Mouse (Mus musculus): Measurements from ENCODE around the gene Ctdspl.

The Ctdspl gene

DNA sequence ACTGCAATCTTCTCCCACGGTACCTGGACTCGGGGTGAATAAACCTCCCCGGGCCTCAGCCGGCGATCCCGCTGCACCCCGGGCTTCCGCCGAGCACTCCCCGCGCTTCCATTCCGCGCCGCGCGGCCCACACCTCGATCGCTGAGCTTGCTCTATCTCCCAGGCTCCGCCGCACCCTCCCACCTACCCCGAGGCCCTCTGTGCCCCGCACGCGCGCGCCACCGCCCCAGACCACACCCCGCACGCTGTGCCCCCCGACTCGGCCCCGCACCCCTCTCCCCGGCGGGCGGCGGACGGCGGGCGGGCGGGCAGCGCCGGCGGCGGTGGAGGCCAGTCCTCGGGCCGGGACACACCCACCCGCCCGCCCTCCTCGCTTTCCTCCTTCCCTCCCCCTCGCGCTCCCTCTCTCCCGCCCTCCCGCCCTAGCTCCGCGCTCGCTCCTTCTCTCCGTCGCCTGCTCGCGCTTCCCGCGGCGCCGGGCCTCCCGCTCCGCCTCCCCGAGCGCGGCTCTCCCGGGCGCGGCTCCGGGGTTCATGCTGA lies at the start of gene Ctdspl:
Gene Ctdspl (plus strand): TSS at position 343 of the 540 bp plus-strand sequence.
- peak; percentile 52 to 64 for DNase-seq

DNA sequence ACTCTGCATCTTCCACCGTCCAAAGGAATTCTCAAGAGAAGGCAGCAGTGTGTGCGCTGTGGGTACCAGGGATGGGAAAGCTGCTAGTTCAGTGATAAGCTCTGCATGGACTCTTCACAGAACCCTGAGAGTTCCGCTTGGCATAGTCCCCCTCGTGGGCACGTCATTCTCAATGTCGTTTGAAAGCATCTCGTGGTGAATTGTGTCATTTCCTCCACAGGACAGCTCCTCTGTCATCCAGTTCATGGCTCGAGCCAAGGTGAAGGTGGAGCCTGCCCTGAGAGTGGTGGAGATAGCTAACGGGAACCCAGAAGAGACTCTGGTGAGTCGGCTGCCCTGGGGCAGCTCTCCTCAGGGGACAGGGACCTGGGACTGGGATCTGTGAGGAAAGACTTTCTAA lies 49.4 kb upstream of the Ctdspl start:
- DNase-seq, result no peak

DNA sequence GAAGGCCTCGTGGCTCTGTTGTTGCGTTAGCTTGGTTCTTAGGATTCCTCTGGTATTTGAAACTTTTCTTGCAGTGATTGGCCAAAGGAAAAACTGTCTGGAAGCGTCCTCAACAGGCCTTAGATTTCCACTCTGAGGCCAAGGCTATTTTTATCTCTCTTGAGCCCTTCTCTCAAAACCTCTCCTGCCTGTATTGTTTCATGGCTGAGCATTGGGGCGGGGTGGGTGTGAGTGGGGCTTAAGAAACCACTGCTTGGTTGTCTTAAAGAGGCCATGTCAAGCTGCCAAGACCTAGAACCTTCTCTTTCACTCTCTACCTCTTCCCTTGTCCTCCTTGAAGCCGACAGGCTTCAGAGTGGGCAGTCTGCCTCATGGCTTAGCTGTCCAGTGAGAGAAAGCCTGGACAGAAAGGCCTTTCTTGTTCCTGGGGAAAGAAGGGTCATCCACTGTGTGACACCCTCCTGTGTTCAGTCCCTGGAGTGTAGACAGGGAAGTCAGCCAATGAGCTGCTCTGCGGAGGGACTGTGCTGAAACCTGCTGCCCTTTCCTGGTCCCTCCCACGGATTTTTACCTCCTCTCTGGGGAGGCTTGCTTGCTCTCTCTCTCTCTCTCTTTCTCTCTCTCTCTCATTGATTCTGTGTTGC lies 48.8 kb upstream of the Ctdspl start:
- DNase-seq, result no peak

DNA sequence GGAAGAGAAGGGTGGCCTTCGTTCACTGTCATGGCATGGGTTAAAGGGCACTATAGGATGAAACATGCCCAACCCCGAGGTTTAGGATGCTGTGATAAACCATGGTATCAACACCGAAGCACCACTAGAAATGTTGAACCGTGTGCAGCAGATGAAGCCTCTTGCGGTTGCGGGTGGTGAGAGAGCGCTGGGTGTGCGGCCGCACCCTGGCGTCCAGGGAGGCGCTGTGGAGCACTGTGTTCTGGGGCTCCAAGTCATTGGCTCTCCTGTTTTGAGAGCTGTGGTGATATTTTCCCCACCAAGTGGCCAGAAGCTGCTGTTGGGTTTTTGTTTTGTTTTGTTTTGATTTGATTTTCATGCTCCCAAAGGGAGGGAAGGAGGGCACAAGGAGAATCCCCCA lies 47.7 kb upstream of the Ctdspl start:
- no peak for DNase-seq

DNA sequence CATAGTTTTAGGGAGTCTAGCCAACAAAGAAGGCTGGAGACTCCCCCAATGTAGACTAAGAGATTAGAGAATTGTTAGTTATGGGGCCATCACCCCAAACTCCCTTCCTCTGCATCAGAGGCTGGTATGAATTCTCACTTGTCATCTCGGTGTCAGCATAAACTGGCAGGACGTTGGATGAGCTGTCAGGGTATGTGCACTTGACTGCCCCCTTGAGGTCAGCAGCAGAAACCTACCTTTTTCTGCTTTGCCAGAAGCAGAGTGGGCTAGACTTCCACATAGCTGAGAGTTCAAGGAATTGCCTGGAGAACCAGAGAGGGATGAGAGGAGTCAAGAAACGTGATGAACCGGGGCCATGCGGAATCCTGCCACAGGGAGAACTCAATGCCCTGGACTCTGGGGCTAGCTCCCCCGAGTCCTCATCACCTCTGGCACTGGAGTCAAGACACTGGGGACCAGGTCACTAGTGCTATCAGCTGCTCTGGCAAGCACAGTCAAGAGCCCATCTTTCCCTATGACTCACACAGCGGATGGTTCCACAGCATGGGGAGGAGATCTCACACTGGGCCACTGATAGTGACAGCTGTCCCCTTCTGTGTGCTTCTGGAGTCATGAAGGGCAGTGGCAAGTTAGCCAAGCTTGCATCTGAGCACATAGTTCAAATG lies 44.8 kb upstream of the Ctdspl start:
- peak; percentile 26 for DNase-seq

DNA sequence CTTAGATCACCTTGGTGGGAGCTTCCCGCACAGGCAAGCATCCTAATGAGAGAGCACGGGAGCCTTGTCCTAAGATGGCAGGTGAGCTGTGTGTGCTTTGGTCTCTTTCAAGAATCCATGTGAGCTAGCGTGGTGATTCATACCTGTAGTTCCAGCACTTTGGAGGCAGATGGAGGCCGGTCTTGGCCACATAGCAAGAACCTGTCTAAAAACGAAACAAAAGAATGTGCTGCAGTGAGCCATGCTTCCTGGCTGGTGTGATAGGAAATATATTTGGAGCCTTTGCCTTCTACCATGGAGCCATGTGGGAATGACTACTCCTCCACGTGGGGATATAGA lies 44.3 kb upstream of the Ctdspl start:
- DNase-seq, result peak in 1 of 2 experiments; percentile 19

DNA sequence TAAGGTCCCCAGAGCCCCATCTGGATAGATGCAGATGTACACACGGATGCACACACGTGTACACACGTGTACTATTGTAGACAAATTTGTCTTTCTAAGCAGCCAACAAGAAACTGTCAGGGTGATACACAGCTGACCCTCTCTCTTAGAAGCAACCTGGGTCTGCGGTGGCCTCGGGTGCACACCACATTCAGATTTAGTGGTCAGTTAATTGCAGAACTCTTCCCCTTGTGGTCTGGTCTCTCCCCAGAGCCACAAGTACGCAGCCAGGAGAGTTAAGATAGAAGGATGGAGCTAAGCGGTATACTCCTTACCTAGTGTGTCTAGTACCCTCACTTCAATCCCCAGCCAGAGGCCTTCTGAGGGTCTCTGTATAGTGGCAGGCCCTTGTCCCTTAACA lies 43.1 kb upstream of the Ctdspl start:
- DNase-seq, result no peak

DNA sequence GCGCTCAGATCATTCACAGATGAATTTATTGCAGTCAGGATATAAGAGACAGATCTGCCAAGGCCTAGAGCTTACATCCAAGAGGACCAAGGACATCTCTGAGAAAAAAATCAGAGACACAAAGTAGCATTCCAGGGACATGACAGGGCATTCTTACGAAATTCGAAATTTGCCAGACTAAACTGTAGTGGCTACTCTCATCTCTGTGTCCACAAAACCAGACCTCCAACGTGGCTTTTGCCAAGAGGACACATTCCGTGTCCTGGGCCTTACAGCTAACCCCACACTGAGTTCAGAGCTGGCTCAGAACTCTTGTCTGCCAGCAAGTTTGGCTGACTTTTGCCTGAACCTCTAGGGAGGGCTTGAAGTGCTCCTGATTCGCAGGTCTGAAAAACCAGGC lies 40.5 kb upstream of the Ctdspl start:
- no peak for DNase-seq

DNA sequence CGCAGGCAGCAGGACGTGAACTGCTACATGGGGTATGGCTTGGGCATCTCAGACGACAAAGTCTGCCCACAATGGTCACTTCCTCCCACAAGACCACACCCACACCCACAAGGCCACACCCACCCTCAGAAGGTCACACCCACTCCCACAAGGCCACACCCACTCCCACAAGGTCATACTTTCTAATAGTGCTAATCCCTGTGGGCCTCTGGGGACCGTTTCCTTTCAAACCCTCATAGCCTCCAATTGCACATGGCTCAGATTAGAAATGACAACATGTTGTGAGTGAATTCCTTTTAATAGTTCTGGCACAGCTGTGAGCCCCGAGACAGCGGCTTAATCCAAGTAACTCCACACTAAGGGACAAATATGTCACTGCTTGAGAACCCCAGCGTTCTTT lies 39.1 kb upstream of the Ctdspl start:
- DNase-seq, result no peak

DNA sequence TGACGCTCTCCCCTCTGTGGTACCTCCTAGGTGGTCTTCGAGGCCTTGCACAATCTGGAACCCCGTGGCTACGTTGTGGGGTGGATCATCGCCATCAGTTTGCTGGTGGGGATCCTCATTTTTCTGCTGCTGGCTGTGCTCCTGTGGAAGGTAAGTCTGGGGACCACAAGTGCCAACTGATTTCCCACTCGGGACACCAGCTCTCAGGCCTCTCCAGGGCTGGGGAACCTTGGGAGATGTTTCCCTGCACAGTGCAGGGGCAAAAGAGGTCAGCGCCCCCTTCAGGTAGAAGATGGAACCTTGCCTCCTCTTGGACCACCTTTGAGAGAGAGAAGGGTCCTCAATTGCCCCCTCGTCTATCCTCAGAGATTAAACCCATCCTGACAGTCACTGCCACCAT lies 38.5 kb upstream of the Ctdspl start:
- DNase-seq, result no peak

DNA sequence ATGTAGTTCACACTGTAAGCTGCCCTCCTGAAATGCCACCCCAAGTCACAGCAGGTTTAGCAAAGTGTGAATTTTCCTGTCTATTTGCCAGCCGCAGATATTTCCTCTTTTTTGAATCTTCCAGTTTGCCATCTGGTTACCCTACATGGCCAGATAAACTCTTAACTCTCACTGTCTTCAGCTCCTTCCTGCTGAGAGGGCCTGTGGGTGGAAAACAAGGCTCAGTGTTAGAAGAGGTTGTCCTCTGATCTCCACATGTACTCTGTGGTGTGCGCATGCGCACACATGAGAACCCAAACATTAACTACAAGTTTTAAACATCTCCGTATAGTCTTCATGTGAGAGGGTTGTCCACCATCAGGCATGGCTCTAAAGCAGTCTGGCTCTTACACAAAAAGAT lies 36.1 kb upstream of the Ctdspl start:
- no peak for DNase-seq

DNA sequence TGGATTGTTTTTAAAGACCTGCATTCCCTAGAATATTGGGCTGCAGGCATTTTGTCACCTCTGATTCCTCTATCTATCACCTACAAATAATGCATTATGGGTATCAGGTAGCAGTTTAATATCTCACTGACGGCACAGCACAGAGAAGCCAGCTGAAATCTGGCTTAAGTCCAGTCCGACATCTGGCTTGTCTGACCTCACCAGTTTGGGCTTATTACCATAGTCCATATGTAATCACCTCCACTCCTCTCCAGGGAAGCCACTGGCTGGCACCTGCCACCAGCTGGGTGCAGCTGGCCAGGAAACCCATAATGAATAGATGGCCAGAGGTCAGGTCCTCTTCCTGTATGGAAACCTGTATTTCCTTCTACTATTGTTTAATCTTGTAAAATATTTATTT lies 35.6 kb upstream of the Ctdspl start:
- DNase-seq, result no peak

DNA sequence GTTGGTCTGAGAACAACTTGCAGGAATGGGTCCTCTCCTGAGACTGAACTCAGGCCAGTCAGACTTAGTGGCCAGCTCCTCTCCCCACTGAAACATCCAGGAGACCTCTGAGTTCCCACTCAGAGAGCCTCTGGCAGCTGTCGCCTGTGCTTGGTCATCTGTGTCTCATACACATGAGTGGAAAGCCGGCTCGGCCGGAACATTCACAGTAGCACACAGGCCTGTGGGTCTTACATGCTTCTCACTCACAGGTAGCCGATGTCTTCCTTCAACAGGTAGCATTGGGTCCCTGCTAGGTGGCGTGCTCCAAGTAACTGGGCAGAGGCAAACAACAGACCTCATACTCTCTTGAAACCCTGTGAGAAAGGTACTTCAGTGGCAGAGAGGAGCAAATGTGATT lies 35.2 kb upstream of the Ctdspl start:
- no peak for DNase-seq

DNA sequence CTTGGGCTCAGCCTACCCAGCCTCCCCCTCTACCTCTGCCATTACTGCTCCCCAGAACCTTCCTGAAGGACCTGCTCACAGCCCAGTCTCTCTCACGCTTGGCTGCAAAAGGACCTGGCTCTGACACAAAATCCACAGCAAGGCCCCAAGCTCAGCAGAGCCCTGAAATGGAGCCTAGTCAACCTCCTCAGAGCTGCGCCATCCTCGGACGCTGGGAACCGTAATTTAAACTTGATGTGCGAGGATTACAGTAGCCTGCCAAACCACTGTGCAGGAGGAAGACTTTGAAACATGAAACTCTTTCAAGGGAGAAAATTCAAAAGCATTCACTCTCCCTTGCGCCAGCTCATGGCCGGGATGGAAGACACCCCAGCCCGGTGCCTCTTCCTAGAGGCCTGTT lies 34.7 kb upstream of the Ctdspl start:
- DNase-seq, result no peak

DNA sequence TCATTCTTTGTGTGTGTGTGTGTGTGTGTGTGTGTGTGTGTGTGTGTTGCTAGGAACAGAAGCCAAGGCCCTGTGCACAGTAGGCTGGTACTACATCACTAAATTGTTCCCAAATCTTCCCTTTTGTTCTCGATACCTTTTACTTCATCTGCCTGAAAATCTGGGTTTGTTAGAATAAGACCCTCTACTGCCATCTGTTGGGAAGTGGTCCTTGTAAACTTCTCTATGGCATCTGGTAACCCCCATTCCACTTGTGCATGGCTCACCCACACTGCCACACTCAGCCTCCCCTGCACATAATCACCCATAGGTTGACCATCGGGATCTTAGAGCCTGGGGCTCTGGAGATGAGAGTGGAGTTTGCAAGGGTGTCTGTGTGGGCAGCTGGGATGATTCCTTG lies 31.2 kb upstream of the Ctdspl start:
- no peak for DNase-seq

DNA sequence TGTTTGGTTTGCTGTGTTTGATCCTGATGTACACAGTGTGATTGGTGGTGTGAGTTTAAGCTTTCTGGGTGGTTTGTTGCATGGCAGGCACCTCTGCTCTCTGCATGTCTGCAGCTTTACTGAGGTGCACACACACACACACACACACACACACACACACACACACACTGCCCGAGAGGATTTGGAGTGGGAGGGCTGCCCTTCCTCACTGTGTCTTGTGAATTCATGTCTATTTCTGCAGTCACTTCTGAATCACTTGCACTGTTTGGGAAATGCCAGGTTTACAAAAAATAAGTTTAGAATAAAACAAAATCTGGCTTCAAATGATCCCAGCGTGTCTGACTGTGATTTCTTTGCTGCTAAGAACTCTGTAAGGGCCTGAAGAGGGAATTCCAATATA lies 25.6 kb upstream of the Ctdspl start:
- DNase-seq, result no peak

DNA sequence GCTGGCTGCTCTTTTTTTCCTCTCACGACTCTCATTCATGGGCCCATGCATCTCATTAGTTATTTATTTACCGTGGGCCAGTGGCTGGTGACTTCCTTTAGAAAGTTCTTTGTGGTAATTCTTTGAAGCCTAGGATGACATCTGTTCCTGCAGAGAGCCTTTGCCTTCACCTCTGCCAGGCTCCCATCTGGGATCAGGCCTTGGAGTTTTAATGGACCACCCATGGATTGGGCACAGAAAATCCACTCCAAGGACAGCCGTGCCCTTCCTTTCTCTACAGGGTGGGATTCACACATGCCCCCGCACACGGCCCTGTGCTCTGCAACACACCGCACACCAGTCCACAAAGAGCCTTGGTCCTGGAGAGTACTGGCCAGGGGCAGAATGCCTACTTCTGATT lies 24.3 kb upstream of the Ctdspl start:
- no peak for DNase-seq

DNA sequence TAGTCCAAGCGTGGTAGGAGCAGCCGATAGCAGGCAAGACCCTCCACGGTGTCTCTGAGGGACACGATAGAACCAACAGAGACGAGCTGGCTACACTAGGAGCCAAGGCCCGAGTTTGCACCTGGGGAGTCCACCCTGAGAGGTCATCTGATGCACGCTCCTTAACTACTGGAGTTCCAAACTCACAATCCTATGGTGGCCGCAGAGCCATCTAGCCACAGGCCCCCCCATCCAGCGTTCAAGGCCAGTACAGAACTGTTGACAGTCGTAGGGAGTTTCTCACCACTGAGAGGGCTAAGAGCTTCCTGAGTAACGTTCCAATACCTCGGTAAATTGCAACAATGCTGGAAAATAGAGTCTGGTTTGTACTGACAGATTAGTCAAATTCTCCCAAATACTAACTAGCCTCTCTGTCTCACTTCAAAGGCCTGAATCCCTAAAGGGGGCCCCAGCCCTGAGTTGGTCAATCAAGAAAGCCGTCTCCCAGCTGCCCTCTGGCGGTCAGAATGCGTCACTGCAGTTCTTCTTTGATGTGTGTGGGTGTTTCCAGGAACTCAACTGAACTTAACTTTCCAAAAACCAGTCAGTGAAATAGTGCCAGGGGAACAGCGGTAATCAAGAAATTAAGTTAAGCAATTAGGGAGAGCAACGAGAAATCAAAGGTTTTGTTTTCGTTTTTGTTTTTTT lies 18.2 kb upstream of the Ctdspl start:
- peak; percentile 61 to 72 for DNase-seq

DNA sequence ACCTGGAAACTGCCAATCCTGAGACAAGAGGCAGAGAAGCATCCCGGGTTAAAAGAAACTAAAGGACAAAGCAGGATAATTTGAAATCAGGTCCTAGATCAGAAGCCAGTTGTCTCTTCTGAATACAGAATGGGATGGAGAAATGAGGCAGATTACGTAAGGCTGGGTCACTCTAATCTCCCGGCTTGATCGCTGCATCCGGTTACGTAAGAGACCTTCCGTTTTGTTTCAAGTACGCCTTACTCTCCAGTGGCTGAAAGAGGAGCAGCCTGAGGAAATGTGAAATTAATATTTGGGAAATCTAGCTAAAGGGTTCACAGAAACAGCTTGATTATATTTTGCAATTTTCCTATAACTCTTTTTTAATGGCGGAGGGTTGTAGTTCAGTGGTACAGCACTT lies 13.2 kb upstream of the Ctdspl start:
- DNase-seq, result no peak

DNA sequence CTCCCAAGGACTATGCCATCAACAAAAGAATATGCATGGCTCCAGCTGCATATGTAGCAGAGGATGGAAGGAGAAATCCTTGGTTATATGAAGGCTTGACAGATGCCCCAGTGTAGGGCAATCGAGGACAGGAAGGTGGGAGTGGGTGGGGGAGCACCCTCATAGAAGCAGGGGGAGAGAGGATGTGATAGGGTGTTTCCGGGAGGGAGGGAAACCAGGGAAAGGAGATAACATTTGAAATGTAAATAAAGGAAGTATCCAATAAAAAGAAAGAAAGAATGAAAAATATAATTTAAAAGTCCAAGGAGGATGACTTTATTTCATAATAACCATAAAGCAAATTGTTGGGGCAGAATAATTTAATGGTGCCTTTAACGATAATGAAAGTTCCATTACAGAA lies 12.6 kb upstream of the Ctdspl start:
- DNase-seq, result no peak

DNA sequence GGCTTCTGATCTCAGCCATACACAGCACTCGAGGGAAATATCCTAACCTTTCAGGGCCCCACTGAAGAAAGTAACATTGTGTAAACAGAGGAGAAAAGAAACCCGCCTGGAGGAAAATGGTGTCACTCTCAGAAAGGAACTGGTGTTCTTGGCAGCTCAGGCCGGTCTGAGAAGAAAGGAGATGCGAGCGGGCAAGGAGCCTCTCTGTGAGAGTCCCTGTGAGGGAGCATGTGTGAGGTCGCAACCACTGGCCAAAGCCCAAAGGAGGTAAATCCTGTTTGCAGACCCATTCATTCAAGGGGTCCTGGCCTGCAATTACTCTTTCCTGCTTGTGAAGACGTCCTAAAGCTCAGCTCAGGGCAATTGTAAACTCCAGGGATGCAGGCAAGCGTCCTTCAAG lies 11.7 kb upstream of the Ctdspl start:
- no peak for DNase-seq

DNA sequence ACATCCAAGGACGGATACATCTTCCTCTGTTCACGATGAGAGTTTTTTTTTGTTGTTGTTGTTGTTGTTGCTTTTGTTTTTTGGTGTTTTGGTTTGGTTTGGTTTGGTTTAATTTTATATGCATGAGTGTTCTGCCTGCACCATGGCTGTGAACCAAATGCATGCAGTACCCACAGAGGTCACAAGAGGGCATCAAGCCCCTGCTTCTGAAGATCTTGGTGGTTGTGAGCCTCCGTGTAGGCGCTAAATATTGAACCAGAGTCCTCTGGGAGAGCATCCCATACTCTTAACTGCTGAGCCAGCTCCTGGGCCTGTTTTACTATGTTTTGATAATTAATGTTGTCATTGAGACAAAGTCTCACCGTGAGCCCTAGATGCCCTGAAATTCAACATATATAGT lies 11.0 kb upstream of the Ctdspl start:
- no peak for DNase-seq

DNA sequence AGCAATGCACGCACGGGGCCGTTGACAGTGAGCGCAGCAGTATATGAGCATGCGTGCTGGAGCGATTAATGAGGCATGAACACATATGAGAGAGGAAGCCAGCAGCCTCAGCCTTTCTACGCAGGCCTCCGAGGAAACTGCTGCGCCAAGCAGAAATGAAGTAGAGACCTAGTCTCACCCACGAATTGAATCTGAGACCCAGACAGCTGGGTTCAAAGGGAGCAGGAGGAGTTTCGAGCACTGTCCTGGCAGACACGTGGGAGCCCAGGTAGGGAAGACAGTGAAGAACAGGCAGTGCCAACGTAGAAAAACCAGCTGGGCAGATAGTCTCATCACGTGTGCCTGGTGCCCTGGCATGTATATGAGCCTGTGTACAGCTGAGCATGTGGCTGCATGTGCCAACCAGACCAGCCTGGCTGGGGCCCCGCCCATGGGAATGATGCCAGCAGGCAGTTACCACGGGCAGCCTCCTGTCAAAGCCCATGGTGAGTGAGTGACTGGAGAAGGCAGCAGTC lies 6.5 kb upstream of the Ctdspl start:
- peak in 1 of 2 experiments; percentile 30 for DNase-seq

Data from cerebellum, adult 18-20 months (tissue).